Mouse (Mus musculus) limb, embryonic 13.5 days (tissue): ENCODE results near the gene Lrrfip1. TPM values are rescaled to one million over a fixed set of nuclear protein-coding genes. Genes with fewer than 3 reads are reported as not detected.

Experiments
- ATAC-seq: fragments of 200-750 bp; cut with Nextera tagmentation; 2 replicates; pipeline ENCODE4 v1.8.0; 2017; ENCODE audit warnings: low read depth, moderate number of reproducible peaks, moderate TSS enrichment; ENCODE audit not compliant: low FRiP score
- H3K27ac ChIP-seq: fragments of 300-500 bp; sonication (generic); 2 replicates; pipeline ENCODE4 v1.5.1; 2015; ENCODE audit warnings: inconsistent platforms, mild to moderate bottlenecking, moderate library complexity
- H3K27me3 ChIP-seq: fragments of 300-500 bp; sonication (generic); 2 replicates; pipeline ENCODE4 v1.6.1; 2015; ENCODE audit warnings: mild to moderate bottlenecking, inconsistent platforms
- H3K36me3 ChIP-seq: fragments of 300-500 bp; sonication (generic); 2 replicates; pipeline ENCODE4 v1.6.1; 2015; ENCODE audit warnings: inconsistent platforms, mild to moderate bottlenecking, moderate library complexity
- H3K4me1 ChIP-seq: fragments of 300-500 bp; sonication (generic); 2 replicates; pipeline ENCODE4 v1.6.1; 2015; ENCODE audit warnings: inconsistent platforms
- H3K4me2 ChIP-seq: fragments of 300-500 bp; sonication (generic); replicated peaks from 2 replicates; pipeline ENCODE4 v1.6.1; 2015; ENCODE audit warnings: inconsistent platforms, mild to moderate bottlenecking, moderate library complexity
- H3K4me3 ChIP-seq: fragments of 300-500 bp; sonication (generic); 2 replicates; pipeline ENCODE4 v1.5.1; 2015; ENCODE audit warnings: moderate library complexity, mild to moderate bottlenecking, inconsistent platforms
- H3K9ac ChIP-seq: fragments of 300-500 bp; sonication (generic); 2 replicates; pipeline ENCODE4 v1.6.1; 2015; ENCODE audit warnings: mild to moderate bottlenecking, inconsistent platforms
- H3K9me3 ChIP-seq: fragments of 300-500 bp; sonication (generic); 2 replicates; pipeline ENCODE4 v1.6.1; 2016; ENCODE audit warnings: inconsistent platforms
- WGBS: fragments of 180-500 bp; shearing (Covaris S2); methylation state at CpG from one replicate; pipeline ENCODE4 v1.1.7; 2015; 5-methylcytosine and 5-hydroxymethylcytosine counted together
- polyA plus RNA-seq: library from polyadenylated mRNA; unstranded; fragments of >200 nt; fragmentation: Nextera tagmentation; extraction: Ambion mirVana; gene quantifications from 2 replicates; pipeline ENCODE4 v1.2.1, GENCODE M21; 2015

Lrrfip1 gene
- polyA plus RNA-seq, 1 experiment from 2014 or later, result 35.7 TPM

DNA sequence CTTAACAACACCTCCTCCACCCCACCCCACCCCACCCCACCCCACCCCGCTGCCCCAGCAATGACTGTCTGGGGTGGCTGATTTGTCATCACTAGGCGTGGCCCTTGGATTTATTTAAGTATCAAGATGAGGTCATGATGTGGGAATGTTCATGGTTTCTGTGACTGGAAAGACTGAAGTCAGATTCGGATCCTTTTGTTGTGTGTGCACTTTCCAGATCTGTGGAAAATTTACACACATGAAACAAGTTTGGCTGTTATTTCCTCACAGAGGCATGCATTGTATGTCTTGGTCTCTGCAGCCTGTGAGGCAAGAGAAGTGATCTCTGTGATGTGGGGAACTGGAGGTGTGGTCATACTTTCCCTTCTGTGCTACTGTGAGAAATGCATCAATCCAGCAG lies 96.7 kb downstream of the Lrrfip1 start:
- WGBS, result 76% methylated on average over 3 of the region's 3 CpGs

DNA sequence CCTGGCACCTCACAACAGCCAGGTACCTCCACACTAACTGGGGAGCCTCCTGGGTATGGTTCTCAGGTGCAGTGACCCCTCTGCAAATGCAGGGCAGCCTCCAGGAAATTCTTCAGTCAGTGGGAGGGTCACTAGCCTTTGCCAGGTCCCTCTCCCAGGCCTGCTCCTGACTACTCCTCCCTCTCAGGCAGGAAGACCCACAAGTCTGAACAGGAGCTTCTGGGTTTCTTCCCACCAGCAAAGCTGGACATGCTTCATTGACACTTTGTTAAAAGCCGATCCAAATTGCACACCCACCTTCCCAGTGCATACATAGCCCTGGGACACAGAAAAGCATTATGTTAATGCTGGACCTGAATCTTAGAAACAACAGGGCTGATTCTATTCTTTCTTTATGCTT lies 97.3 kb downstream of the Lrrfip1 start:
- peaks cover 33% of the 10 kb centered on the region for H3K4me1 ChIP-seq
- WGBS, result 49% methylated on average over 1 of the region's 1 CpGs
- H3K9ac ChIP-seq, result 0 out of 2 replicates have a peak overlapping the region, but pooled peaks have one; percentile 20
- H3K4me3 ChIP-seq, result no peak overlapping the region
- no peaks in the 10 kb centered on the region for H3K27me3 ChIP-seq
- no peak for ATAC-seq
- no peaks in the 10 kb centered on the region for H3K9me3 ChIP-seq
- H3K27ac ChIP-seq, result no peak overlapping the region
- H3K4me2 ChIP-seq, result no peak overlapping the region
- H3K36me3 ChIP-seq, result no peaks in the 10 kb centered on the region

More for the DNA sequence above, 96.7 kb downstream of the Lrrfip1 start:
- no peaks in the 10 kb centered on the region for H3K36me3 ChIP-seq
- H3K9me3 ChIP-seq, result no peaks in the 10 kb centered on the region
- H3K4me3 ChIP-seq, result no peak overlapping the region
- H3K27me3 ChIP-seq, result no peaks in the 10 kb centered on the region
- H3K4me1 ChIP-seq, result peaks cover 33% of the 10 kb centered on the region
- H3K9ac ChIP-seq, result no peak overlapping the region
- no peak overlapping the region for H3K27ac ChIP-seq
- H3K4me2 ChIP-seq, result no peak overlapping the region
- no peak for ATAC-seq

DNA sequence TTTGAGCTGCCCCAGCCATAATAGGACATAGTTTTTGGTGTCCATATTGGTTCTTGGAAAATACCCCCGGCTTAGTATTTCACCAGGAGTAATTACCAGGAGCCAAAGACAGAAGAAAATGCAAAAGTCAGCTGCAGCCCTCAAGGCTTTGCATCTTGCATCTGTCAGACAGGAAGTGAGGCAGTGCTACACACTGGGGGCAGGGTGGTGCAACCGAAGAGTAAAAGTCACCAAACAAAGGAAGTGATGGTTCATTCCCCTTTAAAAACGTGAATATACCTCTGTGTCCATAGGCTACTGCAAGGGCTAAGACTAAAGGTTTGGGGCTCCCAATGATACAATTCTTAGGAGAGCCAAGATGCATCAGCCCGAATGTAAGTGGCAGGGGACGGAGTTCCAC lies 98.0 kb downstream of the Lrrfip1 start:
- H3K4me3 ChIP-seq, result no peak overlapping the region
- no peak overlapping the region for H3K27ac ChIP-seq
- 63% methylated on average over 5 of the region's 5 CpGs for WGBS
- H3K9me3 ChIP-seq, result no peaks in the 10 kb centered on the region
- H3K4me2 ChIP-seq, result no peak overlapping the region
- H3K9ac ChIP-seq, result no peak overlapping the region
- H3K36me3 ChIP-seq, result no peaks in the 10 kb centered on the region
- ATAC-seq, result no peak
- H3K4me1 ChIP-seq, result peaks cover 29% of the 10 kb centered on the region
- no peaks in the 10 kb centered on the region for H3K27me3 ChIP-seq

DNA sequence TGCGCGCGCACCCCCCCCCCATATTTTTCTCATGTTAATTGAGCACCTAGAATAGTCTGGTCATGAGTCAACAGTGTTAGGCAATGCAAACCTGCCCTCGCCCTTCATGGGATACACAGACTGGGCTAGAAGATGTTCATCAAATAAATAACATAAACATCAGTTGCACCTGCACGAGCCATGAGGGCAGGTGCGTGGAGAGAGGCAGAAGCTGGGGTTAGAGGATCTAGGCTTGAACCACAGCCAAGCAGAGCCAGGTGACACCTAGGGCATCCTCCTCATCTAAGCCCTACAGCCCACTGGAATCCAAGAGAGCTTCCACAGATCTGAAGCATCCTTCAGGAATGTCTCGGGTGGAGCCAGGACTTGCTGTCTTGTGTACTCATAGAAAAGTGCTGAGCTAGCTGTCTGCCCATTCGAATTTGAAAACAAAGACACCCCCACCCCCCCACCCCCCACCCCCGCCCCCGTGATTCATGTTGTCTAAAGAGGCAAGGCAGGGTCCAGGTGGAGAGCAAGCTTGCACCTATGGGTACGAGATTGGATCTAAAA lies 98.8 kb downstream of the Lrrfip1 start:
- no peak overlapping the region for H3K4me2 ChIP-seq
- WGBS, result 90% methylated on average over 11 of the region's 11 CpGs

DNA sequence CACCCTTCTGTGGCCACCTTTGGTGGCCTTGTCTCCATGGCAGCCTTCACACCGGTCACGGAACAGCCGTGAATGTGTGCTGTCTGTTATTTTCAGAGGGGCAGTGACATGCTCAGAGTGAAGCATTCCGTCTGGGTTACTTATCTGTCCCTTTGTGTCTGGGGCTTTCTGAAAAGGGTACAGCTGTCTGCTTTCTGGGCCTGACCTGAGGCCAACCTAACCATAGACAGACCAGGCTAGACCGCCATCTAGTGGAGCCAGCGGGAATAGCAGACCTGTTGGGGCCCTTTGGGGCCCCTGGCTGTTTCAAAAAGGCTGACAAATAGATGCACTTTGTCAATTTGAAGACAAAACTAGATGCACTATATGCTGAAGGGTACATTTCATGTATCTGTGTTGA lies 100.3 kb downstream of the Lrrfip1 start:
- Histone ChIP-seq H3K36me3 (peaks cover 7% of the 10 kb centered on the region; the same call in 1 of the 2 replicates), H3K4me3 (no peak overlapping the region), H3K4me2 (no peak overlapping the region), H3K9ac (no peak overlapping the region), H3K9me3 (no peaks in the 10 kb centered on the region), H3K27me3 (no peaks in the 10 kb centered on the region), H3K27ac (no peak overlapping the region), H3K4me1 (peaks cover 28% of the 10 kb centered on the region)
- 18% methylated on average over 6 of the region's 6 CpGs for WGBS
- peak; percentile 57; the same call in 1 of the 2 replicates for ATAC-seq

More for the DNA sequence above, 98.8 kb downstream of the Lrrfip1 start:
- Histone ChIP-seq H3K27ac (no peak overlapping the region), H3K9ac (no peak overlapping the region), H3K9me3 (no peaks in the 10 kb centered on the region), H3K27me3 (no peaks in the 10 kb centered on the region), H3K4me1 (peaks cover 28% of the 10 kb centered on the region), H3K4me3 (no peak overlapping the region), H3K36me3 (no peaks in the 10 kb centered on the region)
- no peak for ATAC-seq

DNA sequence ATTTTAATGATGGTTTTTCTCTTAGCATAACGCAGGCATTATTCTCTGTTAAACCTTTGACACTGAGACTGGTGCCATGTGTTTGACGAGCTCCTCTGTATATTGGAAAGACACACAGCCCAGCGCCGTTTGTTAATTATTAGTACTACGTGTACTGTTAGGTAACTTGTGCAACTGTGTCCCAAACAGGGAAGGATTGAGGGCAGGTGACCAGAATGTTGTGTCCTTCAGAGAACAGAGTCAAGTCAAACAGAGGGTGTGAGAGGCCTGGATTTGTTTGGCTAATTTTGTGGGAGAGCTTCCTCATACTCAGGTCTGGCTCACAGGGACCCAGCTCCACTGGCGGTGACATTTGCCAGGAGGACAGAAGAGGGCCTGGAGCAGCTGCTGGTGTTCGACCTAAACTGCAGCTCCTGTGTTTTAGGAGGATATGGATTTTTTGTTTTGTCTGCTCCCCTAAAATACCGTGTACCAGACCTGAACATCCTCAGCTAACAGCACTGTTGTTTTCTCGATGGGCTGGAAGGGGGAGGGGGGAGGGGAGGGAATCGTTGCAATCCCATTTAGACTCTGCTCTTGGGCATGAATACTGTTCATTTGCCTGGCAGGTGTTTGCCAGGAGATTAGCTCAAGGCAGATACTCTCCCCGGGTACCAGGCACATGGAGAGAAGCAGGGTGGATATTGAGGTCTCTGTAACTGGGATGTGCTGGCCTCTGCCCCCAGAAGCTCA lies 103.3 kb downstream of the Lrrfip1 start:
- 72% methylated on average over 11 of the region's 11 CpGs for WGBS
- H3K4me2 ChIP-seq, result no peak overlapping the region

DNA sequence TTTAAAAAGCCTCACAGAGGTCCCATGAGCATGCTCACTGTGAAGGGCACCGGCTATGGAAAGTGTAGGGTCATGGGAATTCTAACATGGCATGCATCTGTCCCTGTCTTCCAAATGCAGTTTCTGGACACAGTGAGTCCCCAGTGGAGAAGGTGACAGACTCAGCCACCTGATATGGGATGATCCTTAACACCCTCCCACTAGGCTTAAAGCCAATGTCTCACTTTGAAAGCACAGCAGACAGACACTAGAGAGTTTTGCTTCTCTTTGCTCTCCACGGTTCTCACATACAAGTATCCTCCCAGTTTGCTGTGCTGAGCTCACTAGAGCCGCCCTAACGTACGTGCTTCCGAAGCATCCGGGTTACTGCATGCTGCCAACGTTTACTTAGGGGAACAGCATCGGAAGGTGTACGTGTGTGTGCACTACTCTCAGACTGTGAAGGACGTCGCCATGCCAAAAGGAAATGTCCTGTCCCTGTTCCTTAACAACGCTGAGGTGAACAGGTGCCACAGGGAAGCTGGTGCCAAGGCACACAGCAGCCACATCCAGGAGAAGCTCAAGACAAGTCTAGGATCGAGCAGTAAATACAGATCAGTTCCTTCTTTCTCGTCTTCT lies 104.9 kb downstream of the Lrrfip1 start:
- H3K27me3 ChIP-seq, result no peaks in the 10 kb centered on the region
- 90% methylated on average over 15 of the region's 15 CpGs for WGBS
- H3K4me3 ChIP-seq, result no peak overlapping the region
- no peaks in the 10 kb centered on the region for H3K9me3 ChIP-seq
- H3K4me2 ChIP-seq, result no peak overlapping the region
- no peak overlapping the region for H3K9ac ChIP-seq
- H3K36me3 ChIP-seq, result peaks cover 46% of the 10 kb centered on the region
- no peak for ATAC-seq
- no peak overlapping the region for H3K27ac ChIP-seq
- H3K4me1 ChIP-seq, result peaks cover 4% of the 10 kb centered on the region

More for the DNA sequence above, 103.3 kb downstream of the Lrrfip1 start:
- Histone ChIP-seq H3K4me3 (no peak overlapping the region), H3K4me1 (peaks cover 6% of the 10 kb centered on the region), H3K27ac (no peak overlapping the region), H3K9me3 (no peaks in the 10 kb centered on the region), H3K9ac (no peak overlapping the region), H3K36me3 (peaks cover 32% of the 10 kb centered on the region), H3K27me3 (no peaks in the 10 kb centered on the region)
- no peak for ATAC-seq

DNA sequence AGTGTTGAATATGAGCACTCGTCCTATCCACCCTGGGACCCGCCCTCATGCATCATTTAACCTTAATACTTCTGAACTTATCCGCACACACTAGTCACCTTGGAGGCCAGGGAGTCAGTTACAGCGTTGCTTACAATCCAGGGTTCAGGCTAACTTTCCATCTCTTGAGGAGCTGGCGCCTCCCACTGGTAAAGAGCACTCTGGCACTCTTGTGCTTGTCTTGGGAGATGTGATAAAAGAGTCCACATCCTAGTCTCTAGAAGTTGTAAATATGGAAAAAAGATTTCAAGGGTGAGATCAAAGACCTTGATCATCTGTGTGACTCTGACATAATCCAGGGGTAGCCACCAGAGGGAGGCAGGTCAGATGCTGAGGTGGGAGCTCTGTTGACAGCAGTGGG lies 109.0 kb downstream of the Lrrfip1 start:
- peaks cover 57% of the 10 kb centered on the region for H3K36me3 ChIP-seq
- no peaks in the 10 kb centered on the region for H3K27me3 ChIP-seq
- 77% methylated on average over 5 of the region's 5 CpGs for WGBS
- H3K4me3 ChIP-seq, result no peak overlapping the region
- no peak for ATAC-seq
- H3K27ac ChIP-seq, result no peak overlapping the region
- no peak overlapping the region for H3K4me2 ChIP-seq
- H3K4me1 ChIP-seq, result no peaks in the 10 kb centered on the region
- no peak overlapping the region for H3K9ac ChIP-seq
- H3K9me3 ChIP-seq, result no peaks in the 10 kb centered on the region

DNA sequence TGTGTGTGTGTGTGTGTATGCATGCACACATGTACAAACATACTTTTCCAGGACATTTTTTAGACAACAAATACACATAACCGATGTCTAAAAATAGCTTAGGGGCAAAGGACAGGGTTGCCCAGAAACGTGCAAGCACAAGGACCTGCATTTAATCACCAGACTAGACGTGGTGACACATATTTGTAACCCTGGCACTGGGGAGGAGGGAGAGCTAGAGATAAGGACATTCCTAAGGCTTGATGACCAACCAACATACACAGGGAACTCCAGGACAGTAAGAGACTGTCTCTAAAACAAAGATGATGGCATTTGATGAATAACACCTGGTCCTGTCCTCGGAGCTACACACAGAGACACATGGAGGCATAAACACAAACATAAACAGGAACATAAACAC lies 110.8 kb downstream of the Lrrfip1 start:
- Histone ChIP-seq H3K27me3 (no peaks in the 10 kb centered on the region), H3K36me3 (peaks cover 59% of the 10 kb centered on the region), H3K27ac (no peak overlapping the region), H3K4me2 (no peak overlapping the region), H3K9ac (no peak overlapping the region), H3K4me1 (no peaks in the 10 kb centered on the region), H3K4me3 (no peak overlapping the region), H3K9me3 (no peaks in the 10 kb centered on the region)
- WGBS, result 48% methylated on average over 4 of the region's 4 CpGs
- no peak for ATAC-seq

DNA sequence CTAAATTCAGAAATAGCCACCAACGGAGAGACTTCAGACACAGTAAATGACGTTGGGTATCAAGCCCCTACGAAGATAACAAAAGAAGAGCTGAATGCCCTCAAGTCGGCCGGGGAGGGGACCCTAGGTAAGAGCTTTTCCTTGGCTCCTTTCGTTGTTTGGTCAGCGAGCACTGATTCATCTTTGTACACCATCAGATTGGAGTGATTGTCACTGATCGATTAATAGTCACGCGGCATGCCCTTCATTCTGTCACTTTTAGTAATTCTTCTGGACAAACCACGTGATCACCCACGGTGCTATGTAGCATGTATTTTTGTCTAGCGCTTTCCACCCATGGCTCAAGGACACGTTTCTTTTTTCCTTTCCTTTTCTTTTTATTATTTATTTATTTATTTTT lies 113.6 kb downstream of the Lrrfip1 start:
- Histone ChIP-seq H3K4me1 (no peaks in the 10 kb centered on the region), H3K27ac (no peak overlapping the region), H3K36me3 (peaks cover 52% of the 10 kb centered on the region), H3K9me3 (no peaks in the 10 kb centered on the region), H3K27me3 (no peaks in the 10 kb centered on the region), H3K9ac (no peak overlapping the region), H3K4me2 (no peak overlapping the region), H3K4me3 (no peak overlapping the region)
- no peak for ATAC-seq
- 95% methylated on average over 14 of the region's 14 CpGs for whole genome bisulfite sequencing

DNA sequence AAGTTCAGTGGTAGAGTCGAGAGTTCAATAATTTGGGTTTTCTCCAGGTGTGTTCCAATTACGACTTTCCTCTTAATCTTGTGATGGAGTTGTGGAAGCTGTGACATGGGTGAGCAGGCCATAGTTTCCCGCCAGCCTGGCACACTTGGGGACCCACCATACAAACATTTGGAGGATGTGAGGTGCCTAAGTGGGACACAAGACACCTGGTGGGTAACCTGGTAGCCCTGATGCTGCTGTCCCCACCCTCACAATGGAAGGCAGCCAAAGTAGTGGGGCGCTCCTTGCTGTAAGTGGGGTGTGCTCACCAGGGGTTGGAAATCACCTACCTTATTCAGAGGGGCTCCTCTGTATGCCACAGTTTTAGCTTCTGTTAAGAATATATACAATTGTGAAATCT lies 114.1 kb downstream of the Lrrfip1 start:
- no peak overlapping the region for H3K27ac ChIP-seq
- no peak overlapping the region for H3K4me3 ChIP-seq
- H3K4me1 ChIP-seq, result no peaks in the 10 kb centered on the region
- ATAC-seq, result no peak
- 94% methylated on average over 4 of the region's 4 CpGs for WGBS
- H3K4me2 ChIP-seq, result no peak overlapping the region
- no peaks in the 10 kb centered on the region for H3K27me3 ChIP-seq
- H3K9me3 ChIP-seq, result no peaks in the 10 kb centered on the region
- no peak overlapping the region for H3K9ac ChIP-seq
- H3K36me3 ChIP-seq, result peaks cover 48% of the 10 kb centered on the region

DNA sequence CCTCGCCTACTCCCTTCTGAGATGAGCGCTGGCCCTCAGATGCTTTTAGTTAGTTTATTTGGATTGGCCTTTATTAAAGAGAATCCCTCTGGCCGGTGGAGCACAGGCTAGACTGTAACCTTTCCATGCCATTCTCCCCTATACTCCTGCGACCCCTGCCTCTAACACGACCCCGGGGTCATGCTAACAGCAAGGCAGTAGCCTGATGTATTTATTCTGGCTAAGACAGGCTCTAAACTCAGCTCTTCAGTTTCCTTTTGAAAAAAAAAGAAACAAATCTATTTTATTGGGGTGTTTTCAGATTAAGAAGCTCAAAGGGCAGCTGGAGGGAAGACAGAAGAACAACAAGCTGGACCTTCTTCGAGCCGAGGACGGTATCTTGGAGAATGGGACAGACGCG lies 123.6 kb downstream of the Lrrfip1 start:
- H3K4me1 ChIP-seq, result no peaks in the 10 kb centered on the region
- no peak overlapping the region for H3K27ac ChIP-seq
- no peak overlapping the region for H3K4me3 ChIP-seq
- peaks cover 51% of the 10 kb centered on the region for H3K36me3 ChIP-seq
- H3K9me3 ChIP-seq, result no peaks in the 10 kb centered on the region
- no peak for ATAC-seq
- no peak overlapping the region for H3K9ac ChIP-seq
- no peaks in the 10 kb centered on the region for H3K27me3 ChIP-seq
- H3K4me2 ChIP-seq, result no peak overlapping the region
- WGBS, result 87% methylated on average over 11 of the region's 11 CpGs
